Mouse (Mus musculus): Measurements from ENCODE around the gene Auts2.

Auts2 gene

DNA sequence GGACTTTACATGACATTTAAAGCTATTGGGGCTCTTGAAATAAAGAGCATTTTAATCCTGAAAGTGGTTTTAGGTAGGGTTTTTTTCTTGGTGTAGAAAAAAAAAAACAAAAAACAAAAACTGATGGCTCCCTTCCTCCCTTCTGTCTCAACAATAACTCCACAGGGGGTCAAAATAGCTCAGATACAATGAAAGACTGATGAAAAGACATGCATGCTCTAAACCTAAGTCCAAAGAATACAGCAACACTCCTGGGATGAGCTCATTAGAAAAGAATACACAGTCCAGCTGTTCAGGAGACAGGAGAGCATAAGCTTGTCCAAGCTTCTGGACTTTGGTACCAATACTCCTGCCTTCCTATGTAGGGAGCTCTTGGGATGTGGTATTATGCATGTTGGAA lies 764.0 kb downstream of the Auts2 start:
- in situ Hi-C loops (cut with MboI; ENCODE audit: unreplicated experiment in 2 of 2): no loop called here

GRCm38 (mm10) chr5:131775672-131776071 lies 767.5 kb downstream of the Auts2 start:
- in situ Hi-C loops (cut with MboI; ENCODE audit: unreplicated experiment in 2 of 2): no loop called here

DNA sequence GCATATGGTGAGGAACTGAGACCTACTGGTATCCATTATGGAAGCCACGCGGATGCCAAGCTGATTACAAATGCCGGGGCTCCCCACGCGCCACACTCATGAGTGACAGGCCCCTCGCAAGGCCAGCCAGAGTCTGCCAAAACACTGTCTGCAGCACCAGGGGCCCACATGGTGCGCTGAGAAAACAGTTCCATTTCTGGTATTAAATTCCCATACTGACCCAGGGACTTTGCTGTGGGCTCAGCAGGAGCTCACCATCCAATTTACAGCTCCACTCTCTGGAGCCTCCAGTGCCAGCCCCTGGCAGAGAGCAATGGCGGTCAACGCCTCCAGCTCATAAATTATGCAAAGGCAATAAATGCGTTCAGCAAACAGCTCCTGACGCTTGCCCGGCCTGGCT lies 767.9 kb downstream of the Auts2 start:
- in situ Hi-C loops (cut with MboI; ENCODE audit: unreplicated experiment in 2 of 2): no loop called here

DNA sequence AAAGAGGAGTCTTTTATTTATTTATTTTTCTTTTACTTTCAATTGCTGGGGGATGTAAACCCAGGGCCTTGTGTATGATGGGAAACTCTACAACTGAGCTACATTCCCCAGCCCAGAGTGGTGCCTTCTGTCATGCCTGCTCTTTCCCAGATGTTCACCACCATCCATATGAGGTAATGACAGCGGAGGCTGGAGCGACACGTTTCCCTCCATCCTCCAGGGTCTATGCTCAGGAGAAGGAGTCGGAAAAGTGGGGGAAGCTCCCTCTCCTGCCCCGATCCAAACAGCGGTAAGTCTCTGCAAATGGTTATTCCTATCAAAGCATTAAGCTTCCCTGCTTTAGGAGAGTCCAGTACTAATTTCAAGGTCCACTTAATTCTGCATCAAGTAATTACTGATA lies 768.4 kb downstream of the Auts2 start:
- in situ Hi-C loops (cut with MboI; ENCODE audit: unreplicated experiment in 2 of 2): no loop called here

DNA sequence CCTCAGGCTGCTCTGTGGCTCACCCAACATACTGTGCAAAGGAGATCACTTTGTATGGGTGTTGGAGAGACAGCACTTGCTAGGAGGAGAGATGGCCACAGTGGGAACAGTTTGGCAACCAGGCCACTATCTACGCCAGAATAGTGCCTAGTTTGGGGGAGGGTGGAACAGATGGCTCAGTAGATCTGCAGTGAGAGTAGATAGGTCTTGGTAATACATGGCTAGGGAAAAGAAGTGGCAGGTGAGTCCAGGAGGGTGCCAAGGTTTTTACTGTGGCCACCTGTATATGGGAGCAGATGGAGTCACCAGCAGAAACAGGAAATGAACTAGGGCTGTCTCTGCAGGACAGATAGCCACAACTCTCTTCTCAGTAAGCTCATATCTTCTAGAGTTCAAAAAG lies 770.5 kb downstream of the Auts2 start:
- in situ Hi-C loops (cut with MboI; ENCODE audit: unreplicated experiment in 2 of 2): no loop called here

DNA sequence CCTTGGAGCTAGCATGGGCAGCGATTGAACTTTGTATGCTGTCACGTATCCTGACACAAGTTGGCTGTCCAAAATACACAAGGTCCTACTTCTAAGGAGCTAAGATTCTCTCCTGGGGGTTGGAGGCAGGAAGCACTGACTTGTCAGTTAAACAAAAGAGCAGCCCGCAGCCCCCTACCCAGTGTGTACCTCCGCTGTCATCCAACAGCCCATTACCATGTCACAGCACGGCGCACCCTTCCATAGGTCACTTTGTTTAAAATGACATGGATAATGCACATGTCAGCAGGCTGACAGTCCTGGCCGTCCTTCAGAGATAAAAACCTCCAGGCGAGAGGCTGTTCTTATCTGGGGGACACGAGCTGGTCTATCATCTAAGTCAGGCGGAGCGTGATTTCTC lies 773.9 kb downstream of the Auts2 start:
- in situ Hi-C loops (cut with MboI; ENCODE audit: unreplicated experiment in 2 of 2): no loop called here

DNA sequence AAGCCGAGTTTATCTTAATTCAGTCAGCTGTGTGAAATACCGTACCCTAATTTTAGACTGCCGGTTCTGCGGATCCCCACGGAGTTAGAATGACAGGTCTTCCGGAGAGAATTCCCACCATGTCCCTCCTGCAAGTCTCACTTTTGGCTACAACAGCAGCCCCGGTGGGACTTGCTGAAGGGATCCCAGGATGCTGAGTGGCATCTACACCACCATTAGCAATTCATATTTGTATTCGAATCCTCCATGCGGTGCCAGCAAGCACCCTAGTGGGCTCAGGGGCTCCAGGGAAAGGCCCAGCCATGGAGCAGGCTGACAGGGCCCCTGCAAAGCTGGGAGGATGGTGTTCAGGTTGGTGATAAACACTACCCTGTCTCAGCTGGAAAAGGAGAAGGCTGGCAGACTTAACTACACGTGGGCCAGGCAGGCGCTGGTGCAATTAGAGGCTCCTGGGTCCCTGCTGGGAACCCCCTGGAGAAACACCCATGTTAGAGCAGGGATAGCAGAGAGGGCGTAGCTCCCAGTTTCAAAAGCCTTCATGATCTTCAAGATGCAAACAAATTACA lies 775.4 kb downstream of the Auts2 start:
- in situ Hi-C loops (cut with MboI; ENCODE audit: unreplicated experiment in 2 of 2): no loop called here

DNA sequence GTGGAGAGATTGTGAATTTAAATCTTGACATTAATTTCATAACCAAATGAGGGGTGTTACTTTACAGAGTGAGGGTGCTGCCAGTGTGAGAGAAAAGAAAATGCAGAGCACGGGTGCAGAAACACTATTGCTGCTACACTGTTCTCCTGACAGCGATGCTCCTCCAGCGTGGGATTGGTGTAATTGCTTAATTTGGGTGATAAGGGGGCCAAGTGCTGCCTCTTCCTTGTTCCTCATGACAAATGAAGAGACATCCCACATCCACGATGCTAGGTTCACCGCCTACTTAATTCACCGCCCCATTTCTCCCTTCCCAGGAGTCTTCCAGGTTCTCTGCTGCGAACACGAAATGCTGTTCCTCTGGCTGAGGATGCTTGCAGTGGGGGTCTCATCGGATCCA lies 776.0 kb downstream of the Auts2 start:
- in situ Hi-C loops (cut with MboI; ENCODE audit: unreplicated experiment in 2 of 2): no loop called here

DNA sequence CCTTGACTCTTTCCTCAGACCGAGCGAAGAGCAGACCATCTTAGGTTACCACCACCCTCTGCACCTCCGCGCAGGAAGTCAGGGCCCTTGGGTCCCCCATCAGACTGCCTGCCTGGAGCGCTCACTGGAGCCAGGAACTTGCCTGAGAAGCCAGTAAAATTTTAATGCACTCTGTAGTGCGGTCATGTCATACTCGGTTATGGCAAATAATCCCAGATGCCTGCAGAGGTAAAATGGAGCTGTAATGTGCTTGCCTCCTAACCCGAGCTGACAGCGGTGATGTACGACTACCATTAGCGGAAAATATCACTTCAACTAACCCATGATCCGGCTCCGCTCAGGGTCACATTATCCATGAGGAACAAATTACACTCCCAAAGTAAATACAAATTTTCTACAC lies 783.7 kb downstream of the Auts2 start:
- in situ Hi-C loops (cut with MboI; ENCODE audit: unreplicated experiment in 2 of 2): no loop called here

DNA sequence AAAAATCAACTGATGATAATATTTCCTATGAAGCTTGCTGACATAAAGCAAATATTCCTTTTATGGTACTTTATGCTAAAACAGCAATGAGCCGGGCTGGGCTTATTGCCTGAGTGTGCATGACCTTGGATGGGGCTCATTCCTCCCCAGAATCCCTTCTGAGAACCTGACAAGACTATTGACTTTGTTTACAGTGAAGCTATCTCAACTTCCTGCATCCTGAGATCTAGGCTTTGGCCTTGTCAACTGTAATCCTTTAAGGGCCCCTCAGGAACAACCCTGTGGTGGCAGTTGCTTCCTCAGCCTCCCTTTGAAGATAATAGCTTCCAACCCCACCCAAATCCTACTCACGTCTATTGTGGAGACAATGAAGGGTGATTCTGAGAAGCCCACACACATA lies 792.8 kb downstream of the Auts2 start:
- in situ Hi-C loops (cut with MboI; ENCODE audit: unreplicated experiment in 2 of 2): no loop called here

DNA sequence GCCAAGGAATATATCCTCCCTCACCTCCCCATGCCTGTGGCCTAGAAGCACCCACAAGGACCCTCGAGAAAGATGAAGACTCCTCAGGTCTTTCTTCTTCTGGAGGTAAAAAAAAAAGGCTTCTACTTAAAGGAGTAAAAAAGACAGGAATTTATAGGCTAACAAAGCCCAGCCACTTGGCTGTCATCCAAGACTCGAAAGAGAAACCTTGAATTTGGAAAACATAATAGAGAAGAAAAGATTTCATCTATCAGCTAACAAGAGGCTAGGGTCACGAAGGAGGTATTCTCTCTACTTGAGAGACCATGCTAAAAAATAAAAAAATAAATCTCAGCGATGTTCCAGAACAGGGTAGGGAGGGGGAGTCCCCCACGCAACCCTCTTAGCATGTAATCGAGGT lies 793.9 kb downstream of the Auts2 start:
- in situ Hi-C loops (cut with MboI; ENCODE audit: unreplicated experiment in 2 of 2): no loop called here

DNA sequence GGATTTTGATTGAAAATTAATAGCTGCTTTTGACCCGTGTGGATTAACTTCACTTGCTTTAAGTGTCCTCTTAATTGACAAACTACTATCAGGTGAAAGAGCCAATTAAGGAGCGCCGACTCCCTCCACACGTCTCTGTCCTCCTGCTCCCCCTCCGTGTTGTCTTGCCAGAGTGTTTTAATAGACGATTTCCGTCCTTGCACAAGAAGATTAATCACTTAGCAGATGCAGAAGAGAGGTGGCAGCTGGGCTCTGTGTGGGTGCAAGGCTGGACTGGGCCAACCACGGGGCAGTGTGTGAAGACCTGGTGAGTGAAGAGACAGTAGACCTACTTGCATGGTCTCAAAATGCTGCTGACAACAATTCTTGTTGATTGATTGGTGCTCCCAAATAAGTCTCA lies 800.1 kb downstream of the Auts2 start:
- in situ Hi-C loops (cut with MboI; ENCODE audit: unreplicated experiment in 2 of 2): no loop called here

DNA sequence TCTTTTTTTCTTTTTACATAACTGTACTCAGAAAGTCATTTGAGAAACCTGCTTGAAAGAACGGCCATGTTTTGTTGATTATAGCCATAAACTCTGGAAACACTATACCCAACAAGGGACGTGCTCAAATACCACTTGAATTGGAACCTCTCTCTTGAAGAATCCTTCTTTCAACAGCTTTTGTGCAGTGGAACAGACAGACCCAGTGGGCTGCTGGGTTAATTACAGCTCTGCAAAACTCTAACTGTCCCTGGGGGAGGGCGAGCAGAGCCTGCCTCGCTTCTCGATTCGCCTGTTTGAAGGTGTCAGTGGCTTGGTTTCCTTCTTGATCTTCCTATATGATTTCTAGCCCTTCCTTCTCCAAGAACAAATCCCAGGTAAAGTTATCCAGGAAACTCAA lies 805.7 kb downstream of the Auts2 start:
- in situ Hi-C loops (cut with MboI; ENCODE audit: unreplicated experiment in 2 of 2): no loop called here

- in situ Hi-C loops (cut with MboI; ENCODE audit: unreplicated experiment in 2 of 2): no loop called here
Observed at GRCm38 (mm10) chr5:131733324-131733660, 809.9 kb downstream of the Auts2 start.

DNA sequence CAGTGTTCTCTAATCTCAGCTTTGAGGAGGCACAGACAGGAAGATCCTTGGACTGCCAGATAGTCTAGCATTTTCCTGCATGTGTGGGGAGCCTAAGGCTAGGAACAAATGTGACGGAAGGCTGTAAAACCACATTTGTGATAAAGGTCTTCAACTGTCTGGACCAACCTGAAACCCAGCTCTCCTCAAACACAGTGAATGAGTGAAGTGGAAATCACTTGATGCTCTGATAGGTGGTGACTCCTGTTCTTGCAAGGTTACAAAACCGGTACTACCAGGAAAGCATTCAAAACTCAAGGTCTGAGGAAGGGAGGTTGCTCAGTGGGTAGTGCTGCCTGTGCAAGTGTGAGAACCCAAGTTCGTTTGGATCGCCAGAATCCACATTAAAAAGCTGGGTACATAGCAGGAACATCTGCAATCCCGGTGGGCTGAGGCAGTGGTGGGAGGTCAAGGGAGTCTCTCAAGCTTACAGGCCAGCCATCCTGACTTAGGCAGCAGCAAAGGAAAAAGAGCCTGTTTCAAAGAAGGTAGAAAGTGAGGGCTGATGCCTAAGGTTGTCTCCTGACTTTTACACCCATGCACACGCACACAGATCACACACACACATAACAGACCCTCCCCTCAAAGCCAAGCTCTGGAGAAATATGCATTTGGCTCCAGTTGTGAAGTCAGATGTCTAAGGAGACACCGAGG lies 810.4 kb downstream of the Auts2 start:
- in situ Hi-C loops (cut with MboI; ENCODE audit: unreplicated experiment in 2 of 2): no loop called here

DNA sequence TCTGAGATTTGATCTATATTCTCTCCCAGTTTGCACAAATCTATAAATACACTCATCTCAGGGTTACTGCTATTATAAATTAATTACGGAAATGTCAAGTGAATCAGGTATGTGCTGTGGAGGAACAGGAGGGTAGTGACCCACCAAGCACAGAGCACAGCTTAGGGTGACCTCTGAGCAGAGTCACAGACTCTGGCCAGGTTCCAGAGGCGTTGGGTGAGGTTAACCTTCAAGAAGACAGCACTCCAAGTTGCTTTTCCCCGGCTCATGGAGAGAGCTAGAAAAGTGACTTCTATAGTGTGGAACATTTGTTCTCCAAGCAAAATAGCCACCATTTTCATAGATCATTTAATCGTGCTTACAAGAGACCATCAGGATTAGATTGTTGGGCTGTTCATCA lies 813.7 kb downstream of the Auts2 start:
- in situ Hi-C loops (cut with MboI; ENCODE audit: unreplicated experiment in 2 of 2): no loop called here

DNA sequence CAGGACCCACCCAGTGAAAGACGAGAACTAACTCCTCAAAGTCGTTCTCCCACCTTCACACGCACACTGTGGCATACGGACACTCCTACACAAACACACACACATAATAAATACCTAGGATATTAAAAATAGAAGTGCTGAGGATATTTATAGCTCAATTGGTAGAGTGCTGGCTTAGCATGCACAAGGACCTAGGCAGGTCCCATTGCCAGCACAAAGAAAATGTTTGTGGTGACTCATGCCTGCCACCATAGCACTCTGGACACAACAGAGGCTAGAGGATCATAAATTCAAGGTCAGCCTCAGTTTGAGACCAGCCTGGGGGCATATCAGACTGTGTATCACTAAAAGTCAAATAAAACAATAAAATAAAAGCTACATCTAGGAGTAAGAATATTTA lies 815.2 kb downstream of the Auts2 start:
- in situ Hi-C loops (cut with MboI; ENCODE audit: unreplicated experiment in 2 of 2): no loop called here

- in situ Hi-C loops (cut with MboI; ENCODE audit: unreplicated experiment in 2 of 2): no loop called here
Observed at GRCm38 (mm10) chr5:131724508-131724907, 818.6 kb downstream of the Auts2 start.

DNA sequence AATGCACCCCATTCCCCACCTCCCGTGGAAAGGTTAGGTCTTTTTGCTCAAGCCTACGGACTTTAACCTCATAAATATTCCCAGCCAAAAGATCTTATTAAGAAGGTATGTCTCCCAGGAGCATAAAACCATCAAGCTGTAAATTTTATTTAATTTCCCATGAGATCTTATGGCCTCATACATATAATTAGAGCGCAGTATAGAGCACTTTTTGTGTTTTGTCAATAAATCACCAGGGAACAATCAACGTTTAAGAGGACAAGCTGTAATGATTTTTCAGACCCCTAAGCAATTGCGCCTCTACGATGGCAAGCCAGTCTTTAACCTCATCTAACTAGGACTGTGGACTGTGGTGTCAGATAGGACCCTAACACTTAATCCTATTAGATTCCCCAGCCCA lies 820.4 kb downstream of the Auts2 start:
- in situ Hi-C loops (cut with MboI; ENCODE audit: unreplicated experiment in 2 of 2): no loop called here

- in situ Hi-C loops (cut with MboI; ENCODE audit: unreplicated experiment in 2 of 2): no loop called here
Observed at GRCm38 (mm10) chr5:131722361-131722760, 820.8 kb downstream of the Auts2 start.

- in situ Hi-C loops (cut with MboI; ENCODE audit: unreplicated experiment in 2 of 2): no loop called here
Observed at GRCm38 (mm10) chr5:131718013-131718412, 825.1 kb downstream of the Auts2 start.

GRCm38 (mm10) chr5:131717359-131717965 lies 825.7 kb downstream of the Auts2 start:
- in situ Hi-C loops (cut with MboI; ENCODE audit: unreplicated experiment in 2 of 2): no loop called here

GRCm38 (mm10) chr5:131714979-131715378 lies 828.2 kb downstream of the Auts2 start:
- in situ Hi-C loops (cut with MboI; ENCODE audit: unreplicated experiment in 2 of 2): no loop called here

Data from v-Abl transformed pro-B cells (cell line).